Comparison of ENCODE assay signal across 8 mouse cellular contexts in the genomic region with DNA sequence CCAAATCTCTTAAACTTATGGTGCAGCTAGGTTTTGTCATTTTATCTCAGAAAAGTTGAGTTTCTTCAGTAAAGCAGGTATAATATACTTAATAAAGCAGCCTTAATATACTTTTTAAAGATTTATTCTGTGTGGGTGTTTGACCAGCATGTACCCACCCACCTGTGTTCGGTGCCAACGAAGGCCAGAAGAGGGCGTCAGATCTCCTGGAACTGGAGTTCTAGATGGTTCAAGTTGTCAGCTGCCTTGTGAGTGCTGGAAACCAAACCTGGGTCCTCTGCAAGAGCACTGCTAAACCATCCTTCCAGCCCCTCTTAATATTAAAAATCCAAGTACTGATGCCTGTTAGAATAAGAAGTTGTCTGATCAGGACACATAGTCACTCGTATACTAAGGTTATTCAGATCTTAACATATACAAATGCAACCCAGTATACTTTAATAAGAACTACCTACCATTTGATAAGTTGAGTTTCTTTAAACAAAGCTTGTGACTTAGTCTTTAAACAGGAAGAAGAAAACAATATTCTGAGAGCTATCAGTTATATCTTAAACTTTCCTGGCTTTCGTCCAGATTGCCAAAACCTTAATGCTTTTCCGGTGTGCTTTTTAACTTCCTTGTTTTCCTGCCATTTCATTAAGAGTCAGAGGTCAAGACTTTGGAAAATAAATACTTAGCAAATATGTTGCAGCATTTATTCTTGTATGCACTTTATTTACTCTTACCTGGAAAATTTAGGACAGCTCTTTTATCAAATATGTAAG. TPM values are rescaled to one million over a fixed set of nuclear protein-coding genes. Genes with fewer than 3 reads are reported as not detected.
A peak's percentile ranks its signal among the peaks of the same experiment; 100 is the strongest.
DNase-seq lines count a peak whose midpoint lies in the region; ATAC-seq lines count a peak whose summit lies in the region.

No protein-coding gene starts in this region.

- peak; percentile 39 to 63 for DNase-seq in adrenal gland, adult (ENCODE audit: inconsistent age in 2 of 2, low spot score in 1 of 2)
- no peak for DNase-seq in adrenal gland, adult 8-10 months
- DNase-seq in induced T-regulatory cell, adult 2 months (ENCODE audit: low read depth): peak; percentile 50
- DNase-seq in urinary bladder, postnatal 10 days (ENCODE audit: low spot score): no peak
- DNase-seq in left cerebral cortex, adult 18-20 months (ENCODE audit: low spot score in 2 of 2): no peak

- no peak overlapping the region for H3K9ac ChIP-seq in midbrain, embryonic 15.5 days

- H3K4me2 ChIP-seq in midbrain, embryonic 15.5 days: peak overlapping the region; percentile 54

- H3K4me3 ChIP-seq in megakaryocyte, embryonic 14.5 days (replicated peaks): peak overlapping the region; percentile 94
- H3K4me3 ChIP-seq in midbrain, embryonic 15.5 days: peak overlapping the region; percentile 76; the same call in 1 of the 2 replicates

- no peak overlapping the region for H3K27ac ChIP-seq in midbrain, embryonic 15.5 days

- peaks cover 14% of the 10 kb centered on the region for H3K9me3 ChIP-seq in megakaryocyte, embryonic 14.5 days
- peaks cover 8% of the 10 kb centered on the region for H3K9me3 ChIP-seq in midbrain, embryonic 15.5 days

- ATAC-seq in megakaryocyte, adult 5-6 weeks (ENCODE audit: poor library complexity, severe bottlenecking): no peak
- no peak for ATAC-seq in midbrain, embryonic 15.5 days (replicated peaks)

- peaks cover 21% of the 10 kb centered on the region for H3K4me1 ChIP-seq in megakaryocyte, embryonic 14.5 days
- peaks cover 10% of the 10 kb centered on the region for H3K4me1 ChIP-seq in midbrain, embryonic 15.5 days

- 93% methylated on average over 6 of the region's 6 CpGs for WGBS in midbrain, embryonic 15.5 days

- no peaks in the 10 kb centered on the region for H3K27me3 ChIP-seq in megakaryocyte, embryonic 14.5 days (replicated peaks)
- no peaks in the 10 kb centered on the region for H3K27me3 ChIP-seq in midbrain, embryonic 15.5 days (replicated peaks)

- H3K36me3 ChIP-seq in megakaryocyte, embryonic 14.5 days (replicated peaks; ENCODE audit: low read length): peaks cover 51% of the 10 kb centered on the region
- H3K36me3 ChIP-seq in midbrain, embryonic 15.5 days (replicated peaks): peaks cover 16% of the 10 kb centered on the region

RNA-seq across cellular contexts. Expression of gene Klhl24, which starts 1.7 kb away (rescaled TPM):
- total RNA-seq in adrenal gland, adult 8-10 months (2022): 10 to 100 TPM; 68.8 to 88.1 (median 81.3) TPM
- 0.66 and 3.7 TPM in 2 replicates for polyA plus RNA-seq in megakaryocyte, embryonic 14.5 days (2012; ENCODE audit: insufficient read depth, low replicate concordance)
- total RNA-seq in megakaryocyte, adult 5-6 weeks (2015): 61.3 and 62.2 TPM in 2 replicates
- total RNA-seq in megakaryocyte, adult 5-6 weeks (2017): 90.4 and 91.8 TPM in 2 replicates
- polyA plus RNA-seq in midbrain, embryonic 15.5 days (2015; fragmentation: Nextera tagmentation; extraction: Ambion mirVana): 52.2 and 54.6 TPM in 2 replicates
- total RNA-seq in left cerebral cortex, adult 18-20 months (2021): 10 to 100 TPM; 74.9 to 76.1 TPM

RNA-seq across cellular contexts. Expression of gene Yeats2, which starts 41.8 kb away (rescaled TPM):
- total RNA-seq in adrenal gland, adult 8-10 months (2022): 10 to 100 TPM; 31.2 to 59.3 (median 42.6) TPM
- 6.7 and 7.5 TPM in 2 replicates for polyA plus RNA-seq in megakaryocyte, embryonic 14.5 days (2012; ENCODE audit: insufficient read depth, low replicate concordance)
- 27.7 and 30.0 TPM in 2 replicates for total RNA-seq in megakaryocyte, adult 5-6 weeks (2015)
- 18.4 and 18.8 TPM in 2 replicates for total RNA-seq in megakaryocyte, adult 5-6 weeks (2017)
- polyA plus RNA-seq in midbrain, embryonic 15.5 days (2015; fragmentation: Nextera tagmentation; extraction: Ambion mirVana): 24.0 and 26.3 TPM in 2 replicates
- 10 to 100 TPM; 28.6 to 33.3 TPM for total RNA-seq in left cerebral cortex, adult 18-20 months (2021)

Comparison
In these comparisons a context has a peak if more than half of its experiments do, and no peak if none do; other contexts are left out.
1. DNase-seq: peak in adrenal gland, adult (2 of 2) and induced T-regulatory cell, adult 2 months (single experiment); none in adrenal gland, adult 8-10 months (single experiment), urinary bladder, postnatal 10 days (single experiment) and left cerebral cortex, adult 18-20 months (0 of 2).